Mouse (Mus musculus): Measurements from ENCODE around the gene Gfy. TPM values are rescaled to one million over a fixed set of nuclear protein-coding genes. Genes with fewer than 3 reads are reported as not detected.
A peak's percentile ranks its signal among the peaks of the same experiment; 100 is the strongest.

The Gfy gene
- polyA plus RNA-seq, 1 experiment from 2014 or later = 0.52 TPM

- Histone ChIP-seq H3K4me1 (peaks cover 25% of the 10 kb centered on the region), H3K4me3 (replicated peaks) (peak overlapping the region; percentile 45; the same call in 1 of the 2 replicates), H3K36me3 (replicated peaks) (peaks cover 25% of the 10 kb centered on the region), H3K27me3 (peaks cover 58% of the 10 kb centered on the region), H3K9me3 (no peaks in the 10 kb centered on the region), H3K27ac (no peak overlapping the region), H3K4me2 (no peak overlapping the region), H3K9ac (no peak overlapping the region)
- ATAC-seq (ENCODE audit: low FRiP score) = no peak
- WGBS = 73% methylated on average over 9 of the region's 9 CpGs
Measured at GRCm38 (mm10) chr7:45162996-45163615, 16.3 kb downstream of the Gfy start.

- H3K27me3 ChIP-seq = peaks cover 52% of the 10 kb centered on the region
Measured at GRCm38 (mm10) chr7:45162551-45162950, 16.8 kb downstream of the Gfy start.

GRCm38 (mm10) chr7:45161612-45162473 is 17.5 kb downstream of the Gfy start:
- 5% methylated on average over 35 of the region's 35 CpGs for WGBS
- Histone ChIP-seq H3K9me3 (no peaks in the 10 kb centered on the region), H3K27ac (peak overlapping the region; percentile 32; the same call in 1 of the 2 replicates), H3K4me2 (peak overlapping the region; percentile 69), H3K4me1 (peaks cover 19% of the 10 kb centered on the region), H3K9ac (peak overlapping the region; percentile 17; the same call in 1 of the 2 replicates), H3K27me3 (peaks cover 45% of the 10 kb centered on the region), H3K36me3 (replicated peaks) (peaks cover 31% of the 10 kb centered on the region), H3K4me3 (replicated peaks) (peak overlapping the region; percentile 35)
- peak; percentile 85 for ATAC-seq (ENCODE audit: low FRiP score)

More at GRCm38 (mm10) chr7:45162551-45162950, 16.8 kb downstream of the Gfy start:
- Histone ChIP-seq H3K9ac (no peak overlapping the region; the same call in 1 of the 2 replicates), H3K4me1 (peaks cover 19% of the 10 kb centered on the region), H3K36me3 (replicated peaks) (peaks cover 30% of the 10 kb centered on the region), H3K9me3 (no peaks in the 10 kb centered on the region), H3K4me2 (peak overlapping the region; percentile 69), H3K4me3 (replicated peaks) (peak overlapping the region; percentile 35), H3K27ac (no peak overlapping the region)
- WGBS = 31% methylated on average over 6 of the region's 6 CpGs
- peak; percentile 17; the same call in 1 of the 2 replicates for ATAC-seq (ENCODE audit: low FRiP score)

- Histone ChIP-seq H3K4me1 (peaks cover 19% of the 10 kb centered on the region), H3K27ac (no peak overlapping the region), H3K4me3 (replicated peaks) (no peak overlapping the region), H3K9me3 (no peaks in the 10 kb centered on the region), H3K9ac (no peak overlapping the region), H3K27me3 (peaks cover 35% of the 10 kb centered on the region), H3K36me3 (replicated peaks) (peaks cover 31% of the 10 kb centered on the region), H3K4me2 (no peak overlapping the region)
- WGBS = 88% methylated on average over 3 of the region's 3 CpGs
- no peak for ATAC-seq (ENCODE audit: low FRiP score)
Measured at GRCm38 (mm10) chr7:45160866-45161265, 18.5 kb downstream of the Gfy start.

- Histone ChIP-seq H3K27ac (no peak overlapping the region), H3K4me1 (peaks cover 22% of the 10 kb centered on the region), H3K4me2 (no peak overlapping the region), H3K9me3 (no peaks in the 10 kb centered on the region), H3K9ac (no peak overlapping the region), H3K4me3 (replicated peaks) (no peak overlapping the region), H3K36me3 (replicated peaks) (peaks cover 31% of the 10 kb centered on the region), H3K27me3 (peaks cover 30% of the 10 kb centered on the region)
- no peak for ATAC-seq (ENCODE audit: low FRiP score)
- 97% methylated on average over 6 of the region's 6 CpGs for WGBS
Measured at GRCm38 (mm10) chr7:45160316-45160800, 19.0 kb downstream of the Gfy start.

GRCm38 (mm10) chr7:45158991-45159390 is 20.4 kb downstream of the Gfy start:
- no peak for ATAC-seq (ENCODE audit: low FRiP score)
- H3K9me3 ChIP-seq = no peaks in the 10 kb centered on the region
- H3K27me3 ChIP-seq = peaks cover 16% of the 10 kb centered on the region
- no peak overlapping the region for H3K9ac ChIP-seq
- H3K27ac ChIP-seq = no peak overlapping the region
- 93% methylated on average over 6 of the region's 6 CpGs for WGBS
- H3K4me3 ChIP-seq (replicated peaks) = no peak overlapping the region
- H3K36me3 ChIP-seq (replicated peaks) = peaks cover 31% of the 10 kb centered on the region
- H3K4me2 ChIP-seq = no peak overlapping the region
- H3K4me1 ChIP-seq = peaks cover 26% of the 10 kb centered on the region

GRCm38 (mm10) chr7:45157459-45157858 is 21.9 kb downstream of the Gfy start:
- no peak for ATAC-seq (ENCODE audit: low FRiP score)
- no peak overlapping the region for H3K9ac ChIP-seq
- H3K36me3 ChIP-seq (replicated peaks) = peaks cover 31% of the 10 kb centered on the region
- no peak overlapping the region for H3K4me3 ChIP-seq (replicated peaks)
- 89% methylated on average over 14 of the region's 14 CpGs for WGBS
- peaks cover 24% of the 10 kb centered on the region for H3K4me1 ChIP-seq
- H3K27me3 ChIP-seq = peaks cover 1% of the 10 kb centered on the region; the same call in 1 of the 2 replicates
- H3K27ac ChIP-seq = no peak overlapping the region
- no peak overlapping the region for H3K4me2 ChIP-seq
- H3K9me3 ChIP-seq = no peaks in the 10 kb centered on the region

GRCm38 (mm10) chr7:45156206-45156605 is 23.2 kb downstream of the Gfy start:
- Histone ChIP-seq H3K9me3 (no peaks in the 10 kb centered on the region), H3K27me3 (no peaks in the 10 kb centered on the region), H3K27ac (no peak overlapping the region), H3K36me3 (replicated peaks) (peaks cover 31% of the 10 kb centered on the region), H3K4me1 (peaks cover 19% of the 10 kb centered on the region), H3K4me3 (replicated peaks) (no peak overlapping the region), H3K9ac (no peak overlapping the region), H3K4me2 (no peak overlapping the region)
- no peak for ATAC-seq (ENCODE audit: low FRiP score)
- WGBS = 95% methylated on average over 15 of the region's 15 CpGs

GRCm38 (mm10) chr7:45155590-45155989 is 23.8 kb downstream of the Gfy start:
- Histone ChIP-seq H3K4me2 (peak overlapping the region; percentile 81; the same call in 1 of the 2 replicates), H3K27ac (no peak overlapping the region), H3K4me1 (peaks cover 25% of the 10 kb centered on the region), H3K36me3 (replicated peaks) (peaks cover 31% of the 10 kb centered on the region), H3K4me3 (replicated peaks) (no peak overlapping the region), H3K9me3 (no peaks in the 10 kb centered on the region), H3K9ac (no peak overlapping the region), H3K27me3 (no peaks in the 10 kb centered on the region)
- no peak for ATAC-seq (ENCODE audit: low FRiP score)
- 84% methylated on average over 9 of the region's 9 CpGs for WGBS

GRCm38 (mm10) chr7:45154993-45155514 is 24.3 kb downstream of the Gfy start:
- H3K27ac ChIP-seq = 0 out of 2 replicates have a peak overlapping the region, but pooled peaks have one; percentile 92

GRCm38 (mm10) chr7:45154096-45154992 is 25.0 kb downstream of the Gfy start, which contains the start of the genes Pih1d1 and Aldh16a1:
TSS of gene Pih1d1 (plus strand) at chr7:45154303.
TSS of gene Aldh16a1 (minus strand) at chr7:45154584.
- Histone ChIP-seq H3K9me3 (no peaks in the 10 kb centered on the region), H3K27me3 (no peaks in the 10 kb centered on the region), H3K36me3 (replicated peaks) (peaks cover 18% of the 10 kb centered on the region), H3K4me1 (peaks cover 33% of the 10 kb centered on the region), H3K9ac (peak within 1 kb of the TSS; percentile 78), H3K27ac (peak within 1 kb of the TSS; percentile 92), H3K4me3 (replicated peaks) (peak within 1 kb of the TSS; percentile 68), H3K4me2 (peak within 1 kb of the TSS; percentile 81)
- 6% methylated on average over 68 of the region's 69 CpGs for WGBS
- ATAC-seq (ENCODE audit: low FRiP score) = peak; percentile 96

More at GRCm38 (mm10) chr7:45154993-45155514, 24.3 kb downstream of the Gfy start:
- peak; percentile 10; the same call in 1 of the 2 replicates for ATAC-seq (ENCODE audit: low FRiP score)
- H3K36me3 ChIP-seq (replicated peaks) = peaks cover 25% of the 10 kb centered on the region
- H3K9me3 ChIP-seq = no peaks in the 10 kb centered on the region
- H3K9ac ChIP-seq = no peak overlapping the region; the same call in 1 of the 2 replicates
- peaks cover 28% of the 10 kb centered on the region for H3K4me1 ChIP-seq
- H3K27me3 ChIP-seq = no peaks in the 10 kb centered on the region
- 81% methylated on average over 12 of the region's 12 CpGs for WGBS
- peak overlapping the region; percentile 81 for H3K4me2 ChIP-seq
- peak overlapping the region; percentile 68 for H3K4me3 ChIP-seq (replicated peaks)

Measured in forebrain, embryonic 12.5 days (tissue).